Mouse (Mus musculus): Measurements from ENCODE around the gene Gripap1. TPM values are rescaled to one million over a fixed set of nuclear protein-coding genes. Genes with fewer than 3 reads are reported as not detected.

Gripap1 gene
- total and polyA plus RNA-seq, 2 experiments from 2014 or later = 2.4 to 19.3 TPM

DNA sequence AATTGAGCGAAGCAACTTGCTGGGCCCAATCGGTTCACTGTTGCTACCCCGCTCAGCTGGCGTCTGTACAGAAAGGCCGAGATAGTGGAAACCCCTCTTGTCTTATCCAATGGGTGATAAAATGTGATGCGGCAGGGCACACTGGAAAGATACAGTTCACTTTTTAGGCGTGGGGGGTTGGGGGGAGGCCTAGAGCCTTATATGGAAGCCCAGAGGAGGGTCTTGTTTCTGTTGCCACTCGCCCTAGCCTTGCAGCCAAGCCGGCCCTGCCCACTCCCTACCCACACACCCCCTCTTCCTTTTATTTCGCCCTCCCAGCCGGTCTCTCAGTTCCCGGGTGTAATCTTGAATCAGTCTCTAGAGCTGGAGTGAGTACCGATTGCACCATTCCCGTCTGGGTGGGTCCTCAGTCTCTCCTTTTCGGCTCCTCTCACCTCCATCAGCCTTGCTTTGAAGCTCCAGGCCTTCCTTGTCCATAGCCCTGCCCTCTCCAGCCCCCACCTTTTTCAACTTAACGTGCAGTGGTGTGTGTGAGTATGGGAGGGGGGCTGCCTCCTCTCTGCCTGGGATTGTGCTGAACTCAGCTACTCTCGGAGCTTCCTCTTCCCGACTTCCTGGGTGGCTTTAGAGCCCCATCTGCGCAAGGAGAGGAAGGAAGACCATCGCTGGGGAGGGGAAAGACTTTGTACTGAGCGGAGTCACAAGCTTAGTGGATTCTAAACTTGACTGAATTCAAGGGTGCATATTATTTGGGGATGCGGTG lies 25.8 kb upstream of the Gripap1 start:
- Histone ChIP-seq H3K9ac (replicated peaks; ENCODE audit: low read depth, low read length) (peak overlapping the region; percentile 68), H3K4me1 (ENCODE audit: control insufficient read depth, insufficient read depth) (no peaks in the 10 kb centered on the region), H3K27ac (ENCODE audit: low read depth) (peak overlapping the region; percentile 85; the same call in 1 of the 2 replicates), H3K27me3 (ENCODE audit: control insufficient read depth, insufficient read depth, low read length) (no peaks in the 10 kb centered on the region), H3K9me3 (replicated peaks; ENCODE audit: control insufficient read depth, low read length) (no peaks in the 10 kb centered on the region), H3K4me2 (ENCODE audit: low read depth, low read length) (peak overlapping the region; percentile 65), H3K4me3 (ENCODE audit: low read depth, low read length) (peak overlapping the region; percentile 76), H3K36me3 (replicated peaks; ENCODE audit: control insufficient read depth, insufficient read depth, low read length) (peaks cover 11% of the 10 kb centered on the region; the same call in 1 of the 2 replicates)
- DNase-seq (ENCODE audit: low spot score) (no peak), ATAC-seq (ENCODE audit: insufficient read depth, low read depth) (no peak)
- TF ChIP-seq EP300 (IDR thresholded peaks at IDR 0.05; ENCODE audit: low read depth) (no peak), CTCF (IDR thresholded peaks at IDR 0.05; ENCODE audit: low read depth) (no peak)
- 16% methylated on average over 20 of the region's 22 CpGs for WGBS

DNA sequence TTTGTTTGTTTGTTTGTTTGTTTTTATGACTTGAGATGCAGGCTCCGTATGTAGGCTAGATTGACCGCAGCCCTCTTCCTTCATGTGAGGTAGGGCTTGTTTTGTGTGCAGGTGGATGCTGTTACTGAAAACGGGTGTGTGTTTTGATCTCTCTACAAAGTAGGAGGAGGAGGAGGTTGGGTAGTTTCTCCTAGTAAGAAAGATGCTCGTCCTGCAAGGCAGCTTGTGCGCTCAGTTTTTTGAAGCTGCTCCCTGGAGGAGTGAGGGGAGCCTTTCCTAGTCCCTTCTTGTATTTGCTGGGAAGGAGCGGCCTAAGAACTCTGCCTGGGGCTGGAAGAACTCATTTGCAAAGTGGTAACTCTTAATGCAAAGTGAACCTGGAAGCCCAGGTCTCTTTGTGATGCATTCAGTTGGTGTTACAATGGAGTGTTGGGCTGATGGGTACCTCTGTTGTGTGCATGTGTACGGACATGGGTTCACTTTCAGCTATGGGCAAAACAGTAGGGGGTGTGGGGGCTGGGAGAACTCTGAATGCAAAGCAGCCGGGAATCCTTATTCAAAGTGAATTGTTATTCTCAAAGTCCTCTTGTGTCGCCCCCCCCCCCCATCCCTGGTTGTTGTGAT lies 24.8 kb upstream of the Gripap1 start:
- no peak overlapping the region for H3K9ac ChIP-seq (replicated peaks; ENCODE audit: low read depth, low read length)
- H3K9me3 ChIP-seq (replicated peaks; ENCODE audit: control insufficient read depth, low read length) = no peaks in the 10 kb centered on the region
- no peak overlapping the region for H3K27ac ChIP-seq (ENCODE audit: low read depth)
- H3K27me3 ChIP-seq (ENCODE audit: control insufficient read depth, insufficient read depth, low read length) = no peaks in the 10 kb centered on the region
- no peak for ATAC-seq (ENCODE audit: insufficient read depth, low read depth)
- DNase-seq (ENCODE audit: low spot score) = no peak
- H3K4me1 ChIP-seq (ENCODE audit: control insufficient read depth, insufficient read depth) = no peaks in the 10 kb centered on the region
- peak overlapping the region; percentile 65 for H3K4me2 ChIP-seq (ENCODE audit: low read depth, low read length)
- H3K36me3 ChIP-seq (replicated peaks; ENCODE audit: control insufficient read depth, insufficient read depth, low read length) = peaks cover 17% of the 10 kb centered on the region; the same call in 1 of the 2 replicates
- WGBS = 31% methylated on average over 9 of the region's 9 CpGs
- peak overlapping the region; percentile 76; the same call in 1 of the 2 replicates for H3K4me3 ChIP-seq (ENCODE audit: low read depth, low read length)
- TF ChIP-seq CTCF (IDR thresholded peaks at IDR 0.05; ENCODE audit: low read depth) (no peak), EP300 (IDR thresholded peaks at IDR 0.05; ENCODE audit: low read depth) (no peak)

DNA sequence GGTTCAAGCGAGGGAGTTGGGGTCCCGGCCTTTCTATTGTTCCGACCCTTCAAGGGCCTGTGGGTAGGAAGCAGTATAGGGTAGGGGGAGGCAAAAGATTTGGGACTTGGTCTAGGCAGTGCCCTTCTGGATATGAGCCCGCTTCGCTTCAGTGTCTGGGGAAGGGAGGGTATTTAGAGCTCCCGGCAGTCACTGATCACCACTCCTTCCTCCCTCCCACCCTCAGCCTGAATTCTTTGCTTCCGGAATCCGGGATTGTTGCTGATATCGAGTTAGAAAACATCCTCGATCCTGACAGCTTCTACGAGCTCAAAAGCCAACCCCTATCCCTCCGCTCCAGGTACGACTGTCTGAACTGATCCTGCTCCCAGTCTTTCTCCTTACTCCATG lies 24.3 kb upstream of the Gripap1 start:
- peaks cover 21% of the 10 kb centered on the region; the same call in 1 of the 2 replicates for H3K36me3 ChIP-seq (replicated peaks; ENCODE audit: control insufficient read depth, insufficient read depth, low read length)
- no peaks in the 10 kb centered on the region for H3K27me3 ChIP-seq (ENCODE audit: control insufficient read depth, insufficient read depth, low read length)
- H3K4me1 ChIP-seq (ENCODE audit: control insufficient read depth, insufficient read depth) = no peaks in the 10 kb centered on the region
- TF ChIP-seq CTCF (IDR thresholded peaks at IDR 0.05; ENCODE audit: low read depth) (no peak), EP300 (IDR thresholded peaks at IDR 0.05; ENCODE audit: low read depth) (no peak)
- 27% methylated on average over 13 of the region's 13 CpGs for WGBS
- H3K4me2 ChIP-seq (ENCODE audit: low read depth, low read length) = peak overlapping the region; percentile 65
- DNase-seq (ENCODE audit: low spot score) (no peak), ATAC-seq (ENCODE audit: insufficient read depth, low read depth) (no peak)
- H3K27ac ChIP-seq (ENCODE audit: low read depth) = peak overlapping the region; percentile 57
- H3K9ac ChIP-seq (replicated peaks; ENCODE audit: low read depth, low read length) = no peak overlapping the region
- H3K4me3 ChIP-seq (ENCODE audit: low read depth, low read length) = peak overlapping the region; percentile 16
- H3K9me3 ChIP-seq (replicated peaks; ENCODE audit: control insufficient read depth, low read length) = no peaks in the 10 kb centered on the region

DNA sequence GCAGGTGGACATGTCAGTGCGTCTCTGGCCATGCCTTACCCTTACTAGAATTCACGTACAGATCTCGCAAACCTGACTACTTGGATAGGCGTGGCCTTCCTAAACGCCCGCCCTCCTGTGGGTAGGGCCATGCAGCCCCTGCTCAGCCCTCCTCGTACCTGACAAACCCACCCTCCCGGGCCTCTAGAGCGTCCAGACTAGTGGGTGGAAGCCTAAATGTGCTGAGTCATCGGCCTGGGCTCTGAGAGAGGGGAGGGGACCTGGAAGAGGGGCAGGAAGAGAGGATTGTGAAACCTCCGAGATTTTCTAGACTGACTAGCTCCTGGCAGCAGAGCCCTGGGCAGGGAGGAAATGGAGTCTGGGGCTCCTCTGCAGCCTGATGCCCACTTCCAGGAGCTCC lies 23.8 kb upstream of the Gripap1 start:
- H3K4me3 ChIP-seq (ENCODE audit: low read depth, low read length) = peak overlapping the region; percentile 16; the same call in 1 of the 2 replicates
- TF ChIP-seq EP300 (IDR thresholded peaks at IDR 0.05; ENCODE audit: low read depth) = no peak
- no peak for TF ChIP-seq CTCF (IDR thresholded peaks at IDR 0.05; ENCODE audit: low read depth)
- H3K4me2 ChIP-seq (ENCODE audit: low read depth, low read length) = peak overlapping the region; percentile 65
- peaks cover 26% of the 10 kb centered on the region for H3K36me3 ChIP-seq (replicated peaks; ENCODE audit: control insufficient read depth, insufficient read depth, low read length)
- no peaks in the 10 kb centered on the region for H3K4me1 ChIP-seq (ENCODE audit: control insufficient read depth, insufficient read depth)
- no peaks in the 10 kb centered on the region for H3K9me3 ChIP-seq (replicated peaks; ENCODE audit: control insufficient read depth, low read length)
- 29% methylated on average over 11 of the region's 11 CpGs for WGBS
- ATAC-seq (ENCODE audit: insufficient read depth, low read depth) = no peak
- no peak for DNase-seq (ENCODE audit: low spot score)
- no peak overlapping the region for H3K9ac ChIP-seq (replicated peaks; ENCODE audit: low read depth, low read length)
- peak overlapping the region; percentile 57 for H3K27ac ChIP-seq (ENCODE audit: low read depth)
- no peaks in the 10 kb centered on the region for H3K27me3 ChIP-seq (ENCODE audit: control insufficient read depth, insufficient read depth, low read length)

DNA sequence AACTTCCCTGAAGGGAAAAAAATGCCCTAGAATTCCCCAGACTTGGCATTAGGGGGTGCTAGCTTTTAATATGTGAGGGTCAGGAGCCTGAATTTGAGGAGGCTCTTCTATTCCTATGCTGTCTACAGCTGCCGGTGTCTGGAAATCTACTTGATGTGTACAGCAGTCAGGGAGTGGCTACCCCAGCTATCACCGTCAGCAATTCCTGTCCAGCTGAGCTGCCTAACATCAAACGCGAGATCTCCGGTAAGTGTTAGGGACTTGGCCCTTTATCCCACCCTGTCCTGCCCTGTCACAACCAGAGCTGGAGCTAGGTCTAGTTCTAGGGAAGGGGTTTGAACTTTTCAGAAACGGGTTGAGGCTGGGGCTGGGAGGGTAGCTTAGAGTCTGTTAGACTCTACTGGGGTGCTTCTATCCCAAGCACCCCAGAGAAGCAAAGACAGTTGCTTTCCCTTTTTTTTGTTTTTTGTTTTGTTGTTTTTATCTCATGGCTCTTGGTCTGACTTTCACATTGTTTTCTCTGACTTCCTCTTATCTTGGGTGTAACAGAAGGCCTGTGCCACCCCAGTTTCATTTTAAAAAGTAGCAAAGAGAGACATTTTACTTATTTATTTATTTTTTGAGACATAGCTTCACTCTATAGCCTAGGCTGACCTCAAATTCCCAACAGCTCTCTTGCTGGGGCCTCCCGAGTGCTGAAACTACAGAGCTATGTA lies 20.1 kb upstream of the Gripap1 start:
- Histone ChIP-seq H3K4me2 (ENCODE audit: low read depth, low read length) (no peak overlapping the region), H3K4me1 (ENCODE audit: control insufficient read depth, insufficient read depth) (no peaks in the 10 kb centered on the region), H3K27ac (ENCODE audit: low read depth) (no peak overlapping the region), H3K4me3 (ENCODE audit: low read depth, low read length) (no peak overlapping the region), H3K9ac (replicated peaks; ENCODE audit: low read depth, low read length) (no peak overlapping the region), H3K36me3 (replicated peaks; ENCODE audit: control insufficient read depth, insufficient read depth, low read length) (peaks cover 46% of the 10 kb centered on the region), H3K27me3 (ENCODE audit: control insufficient read depth, insufficient read depth, low read length) (no peaks in the 10 kb centered on the region), H3K9me3 (replicated peaks; ENCODE audit: control insufficient read depth, low read length) (no peaks in the 10 kb centered on the region)
- 80% methylated on average over 7 of the region's 7 CpGs for WGBS
- TF ChIP-seq CTCF (IDR thresholded peaks at IDR 0.05; ENCODE audit: low read depth) = no peak
- TF ChIP-seq EP300 (IDR thresholded peaks at IDR 0.05; ENCODE audit: low read depth) = no peak
- no peak for DNase-seq (ENCODE audit: low spot score)
- ATAC-seq (ENCODE audit: insufficient read depth, low read depth) = no peak
